Mouse (Mus musculus) mesoderm, embryonic 11.5 days (tissue): ENCODE results near the gene Cnbd2.
A peak's percentile ranks its signal among the peaks of the same experiment; 100 is the strongest.

Experiments used
- DNase-seq: peaks from one replicate; pipeline ENCODE4 v3.0.0-alpha.2; 2012; ENCODE audit warnings: low read depth, low spot score

Gene Cnbd2

GRCm38 (mm10) chr2:156312297-156312897 lies at the start of gene Cnbd2, which contains the start of gene Scand1:
Gene Cnbd2, plus strand, starts transcription at chr2:156312299.
Gene Scand1, minus strand, starts transcription at chr2:156312704.
- DNase-seq = peak; percentile 87

DNA sequence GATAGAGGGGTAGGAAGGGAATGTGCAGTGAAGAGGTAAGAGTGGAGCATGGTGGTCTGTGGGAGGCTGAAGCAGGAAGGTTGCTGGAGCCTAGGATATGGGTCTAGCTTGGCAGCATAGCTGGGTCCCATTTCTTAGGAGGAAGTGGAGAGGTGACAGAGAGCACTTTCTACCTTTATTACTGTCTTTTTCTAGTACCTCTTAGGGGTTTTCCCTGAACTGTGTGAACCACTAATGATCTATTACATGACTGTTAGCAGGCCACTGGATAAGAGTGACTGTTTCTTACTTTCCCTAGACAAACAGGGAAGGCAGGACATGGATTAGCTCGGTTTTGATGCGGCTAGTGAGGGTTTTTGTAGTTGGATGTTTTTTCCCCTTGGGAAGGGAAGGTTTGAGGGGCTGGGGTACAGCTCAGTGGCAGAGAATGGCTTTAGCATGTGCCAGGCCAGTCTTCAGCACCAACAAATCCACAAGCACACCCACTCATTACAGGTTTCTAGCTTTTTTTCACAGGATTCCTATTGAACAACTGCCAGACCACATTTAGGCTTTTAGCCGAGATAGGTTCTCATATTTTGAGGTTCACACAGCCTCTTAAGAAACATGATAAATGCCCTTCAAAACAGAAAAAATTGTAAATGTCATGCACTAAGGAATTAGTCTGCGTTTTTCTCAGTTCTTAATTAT lies 48.8 kb upstream of the Cnbd2 start:
- DNase-seq = no peak

GRCm38 (mm10) chr2:156267636-156268035 lies 44.5 kb upstream of the Cnbd2 start:
- no peak for DNase-seq

- no peak for DNase-seq
These were observed 39.5 kb upstream of the Cnbd2 start for GRCm38 (mm10) chr2:156272553-156272952.

DNA sequence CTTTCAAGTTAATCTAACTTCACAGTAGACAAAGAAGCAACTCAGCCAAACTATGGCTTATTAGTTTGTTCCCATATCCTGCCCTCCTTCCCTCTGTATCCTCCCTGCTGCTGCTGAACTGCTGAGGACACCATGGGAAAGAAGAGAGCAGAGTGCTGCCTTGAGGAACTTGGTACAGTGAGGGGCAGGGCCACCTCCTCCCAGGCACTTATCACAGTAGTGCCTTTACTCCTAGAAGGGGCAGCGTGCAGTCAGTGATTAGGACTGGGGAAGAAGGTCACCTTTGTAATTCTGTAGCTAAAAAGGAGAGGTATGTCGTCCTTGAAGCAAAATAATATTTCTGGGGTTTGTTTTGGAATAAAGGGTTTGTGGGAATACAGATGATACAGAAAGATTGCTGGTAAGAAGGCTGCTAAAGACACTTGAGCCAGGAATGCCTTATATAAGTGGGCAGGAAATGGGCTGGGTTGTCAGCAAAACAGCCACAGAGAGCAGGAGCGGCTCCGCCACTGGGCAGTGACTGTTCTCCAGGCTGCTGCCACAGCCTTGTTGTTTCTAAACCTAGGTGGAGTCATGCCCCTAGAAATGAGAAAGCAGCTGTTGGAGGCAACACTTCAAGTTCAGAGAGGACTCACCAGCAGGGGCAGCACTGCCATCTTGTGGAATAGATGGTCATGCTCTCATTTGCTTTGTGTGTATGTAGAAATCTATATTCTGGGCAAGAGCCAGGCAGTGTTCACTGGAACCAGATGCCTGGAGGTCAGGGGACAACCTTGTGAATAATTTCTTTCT lies 33.7 kb upstream of the Cnbd2 start:
- DNase-seq = peak; percentile 82

DNA sequence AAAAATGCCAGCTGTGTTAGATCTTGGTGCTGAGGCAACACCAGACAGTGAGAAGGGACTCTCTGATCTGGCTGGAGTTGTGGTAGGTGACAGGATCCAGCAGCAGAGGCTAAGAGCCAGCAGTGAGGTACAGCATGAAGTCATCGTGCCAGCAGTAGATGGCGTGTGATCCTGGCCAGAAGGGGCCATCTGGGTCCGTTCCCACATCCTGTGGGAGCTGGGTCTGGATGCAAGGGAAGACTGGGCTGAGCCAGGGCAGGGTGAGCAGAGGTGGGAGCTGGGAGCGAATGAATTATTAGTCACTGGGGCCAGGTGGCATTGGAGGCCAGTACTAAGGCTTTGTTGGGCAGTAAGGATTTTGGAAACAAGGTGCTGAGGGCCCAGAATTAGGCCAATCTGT lies 30.9 kb upstream of the Cnbd2 start:
- DNase-seq = no peak

DNA sequence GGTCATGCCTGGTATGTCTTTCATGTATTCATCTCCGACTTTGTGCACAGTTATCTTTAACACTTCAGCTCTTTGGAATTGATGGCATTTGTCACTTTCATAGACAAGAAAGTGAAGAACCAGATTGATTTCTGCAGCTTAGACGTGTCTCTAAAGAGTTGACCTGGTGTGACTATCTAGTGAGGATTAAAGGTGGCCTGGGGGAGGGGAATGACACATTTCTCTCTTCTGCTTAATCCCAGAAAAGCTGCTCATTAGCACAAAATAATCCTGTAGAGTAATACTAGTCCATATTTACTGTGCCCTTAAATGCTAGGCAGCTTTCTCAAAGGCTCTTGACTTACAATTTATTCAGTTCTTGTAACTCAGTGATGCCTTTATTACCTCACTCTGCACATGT lies 26.9 kb upstream of the Cnbd2 start:
- no peak for DNase-seq

DNA sequence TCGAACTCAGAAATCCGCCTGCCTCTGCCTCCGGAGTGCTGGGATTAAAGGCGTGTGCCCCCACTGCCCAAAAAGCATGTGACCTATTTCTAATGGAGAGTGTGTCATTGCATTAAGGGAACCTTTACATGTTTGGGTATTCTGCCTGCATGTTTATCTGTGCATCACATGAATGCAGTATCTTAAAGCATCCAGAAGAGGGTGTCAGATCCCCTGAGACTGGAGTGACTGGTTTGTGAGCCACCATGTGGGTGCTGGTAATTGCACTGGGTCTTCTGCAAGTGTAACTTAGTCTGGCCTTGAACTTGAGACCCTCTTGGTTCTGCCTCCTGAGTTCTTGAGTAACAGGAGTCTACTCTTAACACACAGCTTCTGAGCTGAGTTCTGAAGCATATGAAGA lies 25.4 kb upstream of the Cnbd2 start:
- DNase-seq = no peak

- DNase-seq = no peak
These were observed 23.9 kb upstream of the Cnbd2 start for GRCm38 (mm10) chr2:156288222-156288621.

DNA sequence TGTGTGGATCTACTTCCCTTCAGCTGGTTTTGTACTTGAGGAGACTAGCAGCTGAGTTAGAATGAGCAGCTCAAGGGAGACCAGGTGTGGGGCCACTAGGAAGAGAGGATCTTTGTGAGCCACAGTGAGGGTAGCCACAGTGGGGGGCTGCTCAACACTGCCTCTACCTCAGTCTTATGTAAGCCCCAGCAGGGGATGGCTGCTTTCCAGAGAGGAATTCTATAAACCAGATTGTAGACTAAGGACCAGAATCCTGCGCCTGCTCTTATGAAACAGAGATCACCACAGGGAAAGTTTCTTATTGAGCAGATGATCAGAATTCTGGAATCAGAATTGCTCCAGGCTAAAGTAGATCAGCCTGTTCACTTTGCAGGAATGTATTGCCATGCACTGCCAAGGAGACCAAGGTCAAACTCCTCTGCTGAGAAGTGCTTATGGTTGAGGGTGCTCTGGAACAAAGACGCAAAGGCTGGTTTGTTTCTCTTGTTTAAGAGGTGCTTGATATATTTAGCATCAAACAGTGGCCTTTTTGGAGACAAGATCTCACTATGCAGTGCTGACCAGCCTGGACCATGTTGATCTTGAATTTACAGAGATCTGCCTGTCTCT lies 22.4 kb upstream of the Cnbd2 start:
- DNase-seq = no peak

GRCm38 (mm10) chr2:156291998-156292397 lies 20.1 kb upstream of the Cnbd2 start:
- no peak for DNase-seq

GRCm38 (mm10) chr2:156295601-156296063 lies 16.5 kb upstream of the Cnbd2 start:
- DNase-seq = no peak

- DNase-seq = no peak
These were observed 15.9 kb upstream of the Cnbd2 start for GRCm38 (mm10) chr2:156296190-156296589.

- DNase-seq = peak; percentile 41
These were observed 14.4 kb upstream of the Cnbd2 start for GRCm38 (mm10) chr2:156297653-156298052.

- DNase-seq = no peak
These were observed 13.6 kb upstream of the Cnbd2 start for GRCm38 (mm10) chr2:156298458-156298857.

DNA sequence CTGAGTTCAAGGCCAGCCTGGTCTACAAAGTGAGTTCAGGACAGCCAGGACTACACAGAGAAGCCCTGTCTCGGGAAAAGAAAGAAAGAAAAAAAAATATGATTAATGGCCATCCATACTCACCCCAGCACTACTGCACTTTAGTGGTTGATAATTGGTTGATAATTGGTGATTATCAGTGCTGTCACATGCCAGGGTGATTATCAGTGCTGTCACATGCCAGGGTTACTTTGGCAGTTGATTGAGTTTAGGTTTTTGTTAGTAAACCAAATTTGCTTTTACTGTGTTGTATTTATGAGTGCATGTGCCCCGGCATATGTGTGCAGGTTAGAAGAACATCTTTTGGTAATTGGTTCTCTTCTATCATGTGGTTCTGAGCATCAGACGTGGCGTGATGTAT lies 10.0 kb upstream of the Cnbd2 start:
- DNase-seq = no peak

DNA sequence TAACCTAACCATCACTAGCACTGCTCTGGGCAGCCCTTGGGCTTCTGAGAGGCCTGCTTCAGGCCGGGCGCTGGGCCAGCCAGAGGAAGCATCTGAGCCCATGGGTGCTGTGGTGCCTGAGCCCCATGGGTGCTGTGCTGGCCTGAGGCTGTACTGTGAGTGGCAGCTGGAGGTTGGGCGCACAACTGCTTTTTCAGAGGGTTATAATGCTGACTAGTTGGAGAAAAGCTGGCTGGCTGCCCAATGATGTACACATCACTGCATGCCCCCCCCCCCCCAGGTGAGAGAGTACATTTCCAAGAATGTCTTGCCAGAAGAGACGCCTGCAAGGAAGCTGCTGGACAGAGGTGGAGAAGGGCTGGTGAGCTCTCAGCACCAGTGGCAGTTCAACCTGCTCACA lies 7.7 kb upstream of the Cnbd2 start:
- DNase-seq = no peak

- peak; percentile 54 for DNase-seq
These were observed 6.3 kb upstream of the Cnbd2 start for GRCm38 (mm10) chr2:156305818-156306217.

DNA sequence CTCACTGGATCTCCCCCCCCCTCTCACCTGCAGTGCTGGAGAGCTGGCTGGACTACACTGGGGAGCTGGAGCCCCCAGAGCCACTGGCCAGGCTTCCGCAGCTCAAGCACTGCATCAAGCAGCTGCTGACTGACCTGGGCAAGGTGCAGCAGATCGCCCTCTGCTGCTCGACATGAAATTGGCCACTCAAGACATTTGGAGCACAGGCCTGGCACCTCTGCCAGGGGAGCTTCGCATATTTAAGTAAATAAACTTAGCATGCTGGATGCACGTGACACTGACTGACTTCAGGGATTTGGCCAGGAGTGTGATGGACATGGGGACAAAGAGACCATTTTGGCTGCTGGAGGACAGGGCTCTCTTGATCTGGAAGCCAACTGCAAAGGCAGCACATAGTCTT lies 4.8 kb upstream of the Cnbd2 start:
- DNase-seq = no peak

GRCm38 (mm10) chr2:156309948-156310347 lies 2.2 kb upstream of the Cnbd2 start:
- DNase-seq = no peak

GRCm38 (mm10) chr2:156310455-156310854 lies 1.6 kb upstream of the Cnbd2 start:
- no peak for DNase-seq

- no peak for DNase-seq
These were observed 1.2 kb upstream of the Cnbd2 start for GRCm38 (mm10) chr2:156310945-156311344.
